Mouse (Mus musculus) monocyte, adult 5-6 weeks (primary cell): ENCODE measurements around the gene Foxe3. TPM values are rescaled to one million over a fixed set of nuclear protein-coding genes. Genes with fewer than 3 reads are reported as not detected.

Experiments used
- ATAC-seq: fragments of 153-309, 156-312 bp; replicated peaks from 2 replicates; pipeline ENCODE4 v1.8.0; 2017; ENCODE audit warnings: mild to moderate bottlenecking; ENCODE audit not compliant: low TSS enrichment, insufficient number of reproducible peaks, severe bottlenecking, poor library complexity, low FRiP score
- total RNA-seq: library from RNA; stranded (forward); fragments of 200-1000, 200-491, 200-594 nt; gene quantifications from 3 replicates; pipeline ENCODE4 v1.2.3, GENCODE M21; 2017

Gene Foxe3
- total RNA-seq, 1 experiment from 2014 or later: not detected

GRCm38 (mm10) chr4:114924971-114925916 lies 569 bp downstream of the Foxe3 start:
- no peak; the same call in 1 of the 2 replicates for ATAC-seq

GRCm38 (mm10) chr4:114917091-114917490 lies 8.7 kb downstream of the Foxe3 start:
- ATAC-seq: 0 out of 2 replicates have a peak, but pooled peaks have one; percentile 40

- ATAC-seq: no peak
These were observed 9.8 kb downstream of the Foxe3 start for GRCm38 (mm10) chr4:114916056-114916455.

- ATAC-seq: no peak
These were observed 12.2 kb downstream of the Foxe3 start for GRCm38 (mm10) chr4:114913594-114913962.

GRCm38 (mm10) chr4:114912705-114913593 lies 12.9 kb downstream of the Foxe3 start:
- ATAC-seq: no peak

- 0 out of 2 replicates have a peak, but pooled peaks have one; percentile 15 for ATAC-seq
These were observed 16.0 kb downstream of the Foxe3 start for GRCm38 (mm10) chr4:114909602-114910484.

- ATAC-seq: peak; percentile 77
These were observed 16.8 kb downstream of the Foxe3 start, which contains the start of gene Foxd2 for GRCm38 (mm10) chr4:114908829-114909601. Gene Foxd2, minus strand, starts transcription at chr4:114908873.

- no peak for ATAC-seq
These were observed 17.6 kb downstream of the Foxe3 start for GRCm38 (mm10) chr4:114907951-114908828.

GRCm38 (mm10) chr4:114907056-114907917 lies 18.5 kb downstream of the Foxe3 start:
- no peak for ATAC-seq

- no peak for ATAC-seq
These were observed 19.7 kb downstream of the Foxe3 start for GRCm38 (mm10) chr4:114905969-114906680.

- ATAC-seq: no peak
These were observed 20.3 kb downstream of the Foxe3 start for GRCm38 (mm10) chr4:114905501-114905900.

GRCm38 (mm10) chr4:114903422-114903782 lies 22.4 kb downstream of the Foxe3 start:
- ATAC-seq: no peak

GRCm38 (mm10) chr4:114902641-114903421 lies 23.0 kb downstream of the Foxe3 start:
- no peak for ATAC-seq

GRCm38 (mm10) chr4:114901643-114902351 lies 24.0 kb downstream of the Foxe3 start:
- no peak for ATAC-seq
